Mouse (Mus musculus) CD4-positive helper T cell, adult 2 months (primary cell): Measurements from ENCODE around the gene Ndfip2.

Source experiments
- DNase-seq: peaks from one replicate; pipeline ENCODE4 v3.0.0-alpha.2; 2012; ENCODE audit warnings: low read depth, missing footprints, low spot score

Ndfip2 gene

DNA sequence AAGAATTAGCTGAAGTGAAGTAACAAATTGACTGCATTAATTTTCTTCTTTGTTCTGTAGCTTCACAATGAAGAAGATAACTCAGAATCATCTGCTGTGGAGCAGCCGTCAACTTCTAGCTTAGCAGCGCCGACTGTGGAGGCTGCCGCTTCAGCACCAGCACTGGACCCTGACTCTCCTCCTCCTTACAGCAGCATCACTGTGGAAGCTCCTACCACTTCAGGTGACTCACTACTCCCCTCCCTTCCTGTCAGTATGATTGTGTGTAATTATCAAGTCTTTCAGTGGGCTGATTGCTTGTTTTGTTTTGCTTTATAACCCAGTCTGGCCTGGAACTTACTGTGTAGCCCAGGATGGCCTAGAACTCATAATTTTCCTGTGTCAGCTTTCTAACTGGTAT lies 29.2 kb downstream of the Ndfip2 start:
- DNase-seq = no peak

DNA sequence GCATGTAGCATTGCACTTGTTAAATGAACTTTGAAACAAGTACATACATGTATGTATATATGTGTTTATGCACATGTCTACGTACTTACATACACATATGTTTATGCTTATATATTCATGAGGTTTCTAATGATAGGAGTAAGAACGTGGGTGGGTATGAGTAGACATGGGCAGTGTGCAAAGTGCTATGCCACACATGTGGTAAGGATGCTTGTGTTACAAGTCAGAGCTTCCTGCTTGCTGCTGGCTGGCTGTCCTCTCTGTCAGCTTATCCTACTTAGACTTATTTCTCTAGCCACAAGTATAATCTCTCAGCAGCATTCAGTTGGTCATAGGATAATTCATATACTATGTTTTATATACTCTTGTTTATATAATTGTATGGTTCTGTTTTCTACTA lies 29.6 kb downstream of the Ndfip2 start:
- no peak for DNase-seq

DNA sequence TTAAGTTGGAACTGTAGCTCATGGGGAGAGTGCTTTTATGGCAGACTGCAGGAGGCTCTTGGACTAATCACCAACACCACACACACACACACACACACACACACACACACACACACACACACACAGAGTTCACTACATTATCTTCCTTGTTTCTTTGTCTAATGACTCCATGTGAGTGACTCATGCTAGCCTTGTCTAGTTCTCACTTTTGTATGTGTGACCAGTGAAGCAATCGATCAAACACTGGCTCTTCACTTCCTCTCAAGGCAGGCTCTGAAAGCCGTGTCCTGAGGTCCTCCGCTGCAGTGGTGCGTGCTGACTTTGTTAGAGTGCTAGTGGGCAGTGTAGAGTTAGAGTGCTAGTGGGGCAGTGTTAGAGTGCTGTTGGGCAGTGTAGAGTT lies 30.2 kb downstream of the Ndfip2 start:
- DNase-seq = no peak

DNA sequence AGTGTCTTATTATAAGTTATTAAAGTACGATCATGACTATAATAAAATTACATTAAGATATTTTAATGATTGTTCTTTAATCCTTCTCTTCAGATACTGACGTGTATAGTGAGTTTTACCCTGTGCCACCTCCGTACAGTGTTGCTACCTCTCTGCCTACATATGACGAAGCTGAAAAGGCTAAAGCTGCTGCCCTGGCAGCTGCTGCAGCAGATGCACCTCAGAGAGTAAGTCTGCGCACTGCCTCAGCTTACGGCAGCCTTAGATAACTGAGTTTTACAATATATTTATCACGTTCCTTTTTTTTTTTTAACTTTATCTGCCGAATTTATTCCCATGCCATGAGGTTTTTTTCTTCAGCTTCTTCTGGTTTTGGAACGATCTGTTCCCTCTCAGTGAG lies 33.8 kb downstream of the Ndfip2 start:
- DNase-seq = no peak

DNA sequence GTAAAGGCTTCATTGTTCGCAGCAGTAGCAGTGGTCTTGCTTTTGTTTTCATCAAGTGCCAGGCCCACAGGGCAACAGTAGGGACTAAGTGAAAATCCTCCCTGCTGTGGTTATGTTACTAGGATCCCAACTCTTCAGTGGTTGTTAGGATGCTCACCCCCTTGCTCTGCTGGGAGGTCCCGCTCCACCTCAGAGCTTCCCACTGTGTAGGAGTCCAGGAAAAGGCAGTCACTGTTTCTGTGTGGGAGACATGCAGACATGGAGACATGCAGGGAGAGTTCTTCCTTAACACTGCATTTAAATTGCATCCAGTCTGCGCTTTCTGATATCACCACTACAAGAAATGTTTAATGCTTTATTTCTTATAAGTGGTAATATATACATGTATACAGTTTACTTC lies 35.4 kb downstream of the Ndfip2 start:
- DNase-seq = no peak

DNA sequence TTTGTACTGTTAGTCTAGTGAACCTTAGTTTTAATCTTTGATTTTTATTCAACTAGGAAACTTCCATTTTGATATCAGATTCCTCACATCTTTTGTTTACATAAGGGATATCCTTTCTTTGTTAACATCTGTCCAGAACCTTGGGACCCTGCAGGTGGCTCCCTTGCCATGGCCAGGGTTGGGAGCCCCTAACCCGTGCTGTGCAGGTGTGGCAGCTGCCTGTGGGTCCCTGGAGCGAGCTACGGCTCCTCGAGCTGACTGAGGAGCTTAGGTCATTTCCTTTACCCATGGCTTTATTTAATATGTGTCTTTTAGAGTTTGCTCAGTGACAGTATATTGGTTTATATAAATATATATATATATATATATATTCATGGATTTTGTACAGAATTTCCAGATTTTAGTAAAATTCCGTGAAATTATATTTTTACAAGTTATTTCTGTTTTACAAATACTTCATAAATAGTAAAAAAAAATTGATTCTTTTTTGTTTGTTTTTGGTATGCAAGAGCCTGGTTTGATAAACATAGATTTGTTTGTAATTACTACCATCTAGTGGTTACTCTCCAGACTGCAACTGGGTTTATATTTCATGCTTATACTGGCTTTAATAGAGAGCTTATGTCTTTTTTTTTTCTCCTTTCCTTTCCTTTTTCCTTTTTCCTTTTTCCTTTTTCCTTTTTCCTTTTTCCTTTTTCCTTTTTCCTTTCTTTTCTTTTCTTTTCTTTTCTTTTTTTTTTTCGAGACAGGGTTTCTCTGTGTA lies 37.6 kb downstream of the Ndfip2 start:
- peak; percentile 71 for DNase-seq

DNA sequence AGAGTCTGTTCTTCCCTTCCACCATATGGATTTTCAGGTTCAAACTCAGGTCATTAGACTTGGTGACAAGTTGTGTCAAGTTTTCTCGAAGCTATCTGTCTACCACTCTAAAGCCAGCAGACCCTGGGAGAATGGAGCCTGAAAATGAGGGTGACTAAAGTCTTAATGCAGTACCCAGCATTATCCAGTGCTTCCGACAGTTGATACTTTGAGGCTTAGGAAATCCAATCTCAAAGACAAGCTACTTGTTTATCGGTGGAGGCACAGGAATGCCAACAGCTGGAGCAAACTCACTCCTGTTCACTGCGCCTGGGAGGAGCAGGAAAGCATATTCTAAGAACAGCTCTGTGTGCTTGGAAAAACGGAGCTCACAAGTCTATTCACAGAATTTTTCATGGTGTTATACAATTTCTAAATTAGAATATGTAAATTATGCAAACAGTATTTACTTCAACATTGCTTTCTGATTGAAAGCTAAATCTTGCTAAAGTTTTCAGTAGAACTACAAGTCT lies 41.4 kb downstream of the Ndfip2 start:
- DNase-seq = no peak

DNA sequence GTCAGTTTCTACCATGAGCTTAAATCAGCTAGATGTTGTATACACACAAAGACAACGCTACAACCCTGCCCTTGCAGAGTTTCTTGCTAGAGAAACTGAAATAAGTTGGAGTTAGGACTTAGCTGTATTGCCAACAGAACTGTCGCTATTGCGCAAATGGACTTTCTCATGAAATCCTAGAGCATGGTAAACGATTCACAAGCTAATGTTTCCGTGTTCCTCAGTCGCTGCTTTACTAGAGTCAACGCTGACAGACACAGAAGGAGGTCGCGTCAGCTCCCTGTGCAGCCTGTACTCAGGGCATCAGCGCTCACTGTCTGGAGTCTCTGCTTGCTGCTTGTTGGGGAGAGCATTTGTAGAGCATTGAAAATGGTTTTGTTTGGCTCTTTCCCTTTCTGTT lies 42.2 kb downstream of the Ndfip2 start:
- DNase-seq = no peak

DNA sequence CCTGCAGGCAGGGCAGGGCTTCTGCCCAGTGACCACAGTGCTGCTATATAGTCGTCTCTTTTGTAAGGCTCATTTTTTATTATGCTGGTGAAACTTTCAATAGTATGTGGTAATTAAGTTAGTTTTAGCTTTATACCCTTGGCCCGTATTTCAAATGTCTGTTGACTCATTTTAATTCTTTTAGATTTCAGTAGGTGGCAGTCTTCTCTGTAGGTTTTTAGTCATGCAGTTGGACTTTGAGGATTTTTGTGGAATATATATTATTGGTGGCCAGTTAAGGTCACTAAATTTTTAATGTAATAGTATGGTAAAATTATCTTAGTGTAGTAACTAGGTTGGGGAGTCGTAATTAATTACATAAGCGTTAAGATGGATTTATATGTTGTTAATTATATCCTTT lies 44.3 kb downstream of the Ndfip2 start:
- DNase-seq = no peak

DNA sequence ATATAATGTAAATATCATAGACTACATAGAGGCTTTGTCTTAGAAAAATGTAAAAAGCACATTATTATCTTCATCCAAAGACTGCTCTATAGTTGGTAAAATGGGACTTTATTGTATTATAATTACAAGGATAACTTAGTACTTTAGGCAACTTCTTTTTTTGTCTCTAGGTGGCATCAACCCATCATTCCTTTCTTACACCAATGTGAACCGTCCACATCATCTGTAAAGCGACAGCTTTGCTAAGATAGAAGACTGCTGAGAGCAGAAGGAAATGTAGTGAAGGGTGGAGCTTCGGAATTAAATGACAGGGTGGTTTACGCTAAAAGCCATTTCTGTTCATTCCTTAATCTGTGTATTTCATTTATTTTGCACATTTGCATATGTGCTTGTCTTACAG lies 49.3 kb downstream of the Ndfip2 start:
- no peak for DNase-seq

DNA sequence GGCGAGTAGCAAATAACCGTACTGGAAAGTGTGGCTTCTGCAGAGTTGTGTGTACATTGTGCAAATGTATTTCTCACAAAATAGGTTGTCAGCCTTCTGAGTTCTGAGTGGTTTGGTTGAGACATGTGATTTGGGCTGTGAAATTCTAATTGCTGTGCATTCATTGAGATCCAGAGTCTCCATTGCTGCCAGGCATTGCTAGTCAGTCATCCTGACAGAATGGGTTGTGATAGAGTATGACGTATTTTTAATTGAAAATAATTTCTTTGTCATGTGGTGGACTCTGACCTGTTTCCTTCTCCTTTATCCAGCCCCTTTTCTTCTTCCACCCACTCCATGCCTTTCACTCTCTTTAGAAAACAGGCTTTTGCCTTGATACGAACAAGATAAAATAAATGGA lies 54.0 kb downstream of the Ndfip2 start:
- DNase-seq = no peak

DNA sequence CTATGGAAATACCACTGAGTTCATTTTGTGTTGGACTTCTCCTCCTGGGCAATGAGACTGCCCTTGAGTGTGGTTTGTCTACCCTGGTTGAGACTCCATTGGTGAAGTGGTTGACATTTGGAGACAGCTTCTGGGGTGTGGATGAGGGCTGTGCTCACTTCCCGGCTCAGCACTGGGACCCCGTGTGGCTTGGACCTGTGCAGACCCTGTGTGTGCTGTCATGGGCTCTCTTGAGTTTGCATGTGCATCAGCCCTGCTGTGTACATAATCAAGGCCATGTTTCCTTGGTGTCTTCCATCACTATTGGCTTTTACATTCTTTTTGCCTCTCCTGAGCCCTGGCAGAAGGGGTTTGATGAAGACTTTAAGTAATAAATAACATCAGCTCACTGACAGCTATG lies 54.6 kb downstream of the Ndfip2 start:
- DNase-seq = no peak

DNA sequence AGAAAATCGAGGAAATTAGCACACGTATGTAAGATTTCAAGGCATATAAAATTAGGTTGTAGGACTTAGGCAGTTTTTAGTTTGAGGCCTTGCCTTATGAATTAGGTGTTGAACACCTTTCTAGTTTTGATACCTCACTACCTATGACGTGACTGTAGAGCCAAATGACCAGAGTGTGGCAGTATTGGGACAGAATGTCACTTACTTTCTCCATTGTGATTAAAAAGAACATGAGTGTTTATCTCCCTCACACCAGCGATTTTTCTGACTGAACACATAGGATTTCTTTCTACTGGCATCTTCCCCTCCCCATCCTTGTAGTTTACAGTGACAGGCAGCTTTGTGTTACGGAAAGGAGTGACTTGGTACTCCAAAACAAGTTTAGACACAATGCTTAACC lies 55.5 kb downstream of the Ndfip2 start:
- no peak for DNase-seq

DNA sequence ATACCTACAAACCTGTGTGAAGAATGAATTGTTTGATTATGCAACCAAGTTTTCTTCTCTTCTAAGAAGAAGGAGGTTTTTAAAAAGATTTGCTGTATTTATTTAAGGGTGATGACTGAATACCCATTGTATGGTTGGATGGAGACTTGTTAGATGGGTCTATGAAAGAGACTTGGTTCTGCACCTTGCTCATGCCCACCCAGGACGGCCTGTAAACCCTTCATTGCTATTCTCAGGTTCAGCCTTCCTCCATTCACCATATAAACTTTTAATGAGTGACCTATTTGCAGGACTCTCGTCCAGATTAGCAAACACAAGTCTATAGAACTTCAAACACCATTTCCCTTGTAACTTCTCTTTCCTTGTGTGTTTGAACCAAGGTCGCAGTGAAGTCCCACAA lies 63.3 kb downstream of the Ndfip2 start:
- DNase-seq = no peak

DNA sequence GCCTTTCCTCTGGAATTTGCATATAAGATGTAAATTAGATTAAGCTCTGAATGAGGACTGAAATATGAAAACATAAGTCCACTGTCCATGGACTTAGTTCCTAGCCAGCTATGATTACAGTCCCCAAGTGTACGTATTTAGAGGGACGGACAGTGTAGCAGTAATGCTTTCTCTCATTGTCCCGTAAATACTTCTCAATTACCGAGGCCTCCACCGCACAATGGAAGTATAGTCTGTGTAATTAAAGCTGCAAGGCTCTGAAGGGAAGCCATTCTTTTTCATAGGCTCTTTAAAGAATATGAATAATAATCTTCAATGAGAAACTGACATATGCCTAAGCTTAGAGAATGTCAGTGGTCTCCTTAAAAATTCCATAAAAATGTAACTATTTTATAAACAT lies 64.5 kb downstream of the Ndfip2 start:
- no peak for DNase-seq

DNA sequence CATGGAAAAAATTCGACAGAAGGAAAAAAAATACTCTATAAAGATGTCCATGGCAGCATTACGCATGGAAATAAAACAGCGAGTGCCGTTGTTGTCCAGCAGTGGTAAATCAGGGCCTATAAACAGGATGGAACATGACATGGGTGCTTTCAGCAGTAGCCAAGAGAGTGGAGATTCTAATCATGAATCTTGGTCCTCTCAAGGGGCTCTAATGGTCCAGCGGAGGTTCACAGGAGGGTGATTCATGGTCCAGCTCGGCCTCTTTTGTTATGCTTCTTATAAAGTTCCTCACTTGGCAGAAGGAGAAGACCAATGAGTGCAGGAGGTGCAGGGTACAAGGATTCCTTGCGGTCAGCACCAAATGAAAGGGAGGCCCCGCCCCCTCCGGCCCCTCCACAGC lies 65.1 kb downstream of the Ndfip2 start:
- no peak for DNase-seq

DNA sequence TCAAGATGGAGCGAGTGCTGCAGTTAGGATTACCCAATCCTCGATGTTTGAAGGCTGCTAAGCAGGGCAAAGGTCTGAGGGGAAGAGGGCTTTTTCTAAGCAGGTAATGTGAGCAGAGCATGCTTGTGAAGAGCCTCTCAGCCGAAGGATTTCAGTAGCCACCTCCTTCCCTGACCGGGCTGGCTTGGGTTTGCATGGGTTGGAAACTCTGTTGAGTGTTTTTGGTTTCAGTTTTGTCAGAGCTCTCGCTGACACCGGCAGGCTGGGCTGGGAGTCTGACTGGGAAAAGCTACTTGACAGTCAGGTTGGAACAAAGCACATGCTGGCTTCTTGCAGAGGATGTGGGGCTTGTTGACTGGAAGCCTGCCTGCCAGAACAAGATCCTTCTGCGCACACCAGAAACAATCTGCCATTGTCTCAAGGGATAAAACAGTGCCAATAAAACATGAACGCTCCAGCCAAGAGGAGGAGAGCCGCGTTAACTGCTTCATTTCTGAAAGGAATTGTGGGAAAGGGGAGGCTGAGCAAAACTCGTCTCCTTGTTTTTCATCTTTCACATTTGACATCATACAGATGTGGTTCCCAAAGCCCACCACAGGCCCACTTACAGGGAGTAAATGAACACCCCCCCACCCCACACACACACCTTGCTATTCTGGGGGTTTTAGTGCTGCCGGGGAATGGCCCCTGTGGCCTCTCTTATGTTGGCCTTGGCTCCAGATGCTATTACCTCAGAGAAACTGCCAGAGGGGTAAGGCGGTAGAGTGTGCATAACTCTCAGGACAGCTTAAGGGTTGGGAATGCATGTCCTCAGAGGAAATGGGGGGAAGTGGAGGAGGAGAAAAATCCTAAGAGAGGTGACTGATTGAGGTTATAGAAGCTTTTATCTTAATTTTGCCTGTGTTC lies 70.3 kb downstream of the Ndfip2 start:
- peak; percentile 4 for DNase-seq

DNA sequence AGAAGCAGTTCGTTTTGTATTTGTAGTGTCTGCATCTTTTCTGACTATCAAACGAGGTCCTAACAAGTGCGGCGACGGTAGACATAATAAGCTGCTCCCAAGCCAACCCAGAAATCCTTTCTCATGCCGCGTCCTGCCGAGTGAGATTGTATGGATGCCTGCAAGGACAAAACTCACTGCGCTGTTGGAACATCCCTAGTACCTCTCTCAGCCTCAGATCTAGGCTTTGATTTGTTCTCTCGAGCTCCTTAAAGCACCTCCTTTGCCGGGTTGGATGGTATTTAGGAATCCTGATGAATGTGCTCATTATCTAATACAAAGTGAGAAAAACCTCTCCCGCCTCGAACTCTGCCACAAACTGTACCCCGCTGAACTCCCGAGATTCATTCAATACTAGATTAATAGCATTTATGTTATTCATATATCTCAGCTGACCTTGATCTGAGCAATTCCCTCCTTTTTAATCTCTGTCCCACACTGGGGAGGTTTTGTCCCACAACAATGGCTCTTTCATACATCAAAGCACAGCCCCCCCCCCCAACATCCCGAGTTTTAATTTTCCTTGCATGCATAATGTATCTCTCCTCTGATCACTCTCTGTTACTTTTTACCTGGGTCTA lies 75.2 kb downstream of the Ndfip2 start:
- no peak for DNase-seq

DNA sequence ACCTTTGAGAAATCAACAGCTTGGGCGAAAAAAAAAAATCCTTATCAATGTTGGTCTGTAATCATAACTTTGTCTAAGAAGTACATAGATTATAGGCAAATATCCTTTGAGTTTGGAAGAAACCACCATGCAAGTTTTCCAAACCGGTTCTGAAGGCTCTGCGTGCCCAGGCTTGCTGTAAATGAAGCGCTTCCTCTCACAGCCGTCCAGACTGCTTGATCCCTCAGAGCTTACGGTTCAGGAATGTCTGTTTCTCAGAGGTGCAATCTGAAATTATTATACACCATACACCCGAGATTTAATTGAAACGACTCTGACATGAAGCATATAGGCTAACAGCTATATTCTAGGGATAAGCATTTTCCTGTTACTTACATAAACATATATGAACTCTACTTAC lies 83.4 kb downstream of the Ndfip2 start:
- no peak for DNase-seq

DNA sequence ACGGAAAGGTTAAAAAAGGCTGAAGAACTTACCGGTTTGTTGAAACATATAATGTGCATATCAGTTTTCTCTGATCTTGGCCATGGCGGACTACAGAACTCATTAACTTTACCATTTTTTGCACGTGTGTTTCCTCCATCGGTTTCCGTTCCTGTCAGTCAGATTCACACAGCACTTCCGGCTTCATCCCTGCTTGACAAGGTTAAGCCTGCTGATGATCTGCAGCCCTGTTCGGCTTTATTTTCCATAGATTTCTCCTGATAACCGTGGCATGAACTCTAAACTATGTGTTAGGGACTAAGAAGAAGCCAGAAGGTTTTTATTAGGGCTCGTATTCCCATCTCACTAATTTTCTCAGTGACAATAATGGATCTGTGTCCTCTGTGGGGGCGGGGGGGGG lies 95.7 kb downstream of the Ndfip2 start:
- DNase-seq = no peak
